Mouse (Mus musculus) heart, adult 18-20 months (tissue): ENCODE data around the gene Foxo3. TPM values are rescaled to one million over a fixed set of nuclear protein-coding genes. Genes with fewer than 3 reads are reported as not detected.
A peak's percentile ranks its signal among the peaks of the same experiment; 100 is the strongest.

Experiments used
- DNase-seq, 2 experiments: peaks; one replicate each; pipeline ENCODE4 v3.0.0; 2021 to 2022; ENCODE audit warnings: mixed read lengths in 1 of 2
- total RNA-seq, 2 experiments: library from RNA; stranded (reverse); gene quantifications; 2 replicates each; pipeline ENCODE4 v1.2.3; 2021

The Foxo3 gene
- total RNA-seq, 2 experiments from 2014 or later: 76.2 to 94.4 TPM

DNA sequence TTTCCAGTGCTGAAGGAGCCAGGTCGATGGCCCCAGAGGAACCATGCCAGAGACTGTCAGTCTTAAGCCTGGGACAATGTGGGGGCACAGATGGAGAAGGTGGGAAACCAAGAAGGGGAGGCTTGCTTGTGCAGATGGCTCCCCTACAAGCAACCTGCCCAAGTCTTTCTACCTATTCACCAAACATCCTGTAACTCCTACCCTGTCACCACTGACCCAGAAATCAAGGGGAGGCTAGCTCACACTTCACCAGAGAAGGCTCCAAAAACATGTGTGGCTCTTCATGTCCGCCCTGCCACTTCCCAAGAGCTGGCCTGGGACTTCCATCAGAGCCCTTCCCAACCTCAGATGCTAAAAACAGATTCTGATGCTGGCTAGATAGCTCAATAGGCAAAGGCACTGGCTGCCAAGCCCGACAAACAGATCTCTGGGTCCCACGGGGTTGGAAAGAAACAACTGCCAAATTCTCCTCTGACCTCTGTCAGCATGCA, 48.8 kb downstream of the Foxo3 start:
- peak; percentile 62 to 72 for DNase-seq

DNA sequence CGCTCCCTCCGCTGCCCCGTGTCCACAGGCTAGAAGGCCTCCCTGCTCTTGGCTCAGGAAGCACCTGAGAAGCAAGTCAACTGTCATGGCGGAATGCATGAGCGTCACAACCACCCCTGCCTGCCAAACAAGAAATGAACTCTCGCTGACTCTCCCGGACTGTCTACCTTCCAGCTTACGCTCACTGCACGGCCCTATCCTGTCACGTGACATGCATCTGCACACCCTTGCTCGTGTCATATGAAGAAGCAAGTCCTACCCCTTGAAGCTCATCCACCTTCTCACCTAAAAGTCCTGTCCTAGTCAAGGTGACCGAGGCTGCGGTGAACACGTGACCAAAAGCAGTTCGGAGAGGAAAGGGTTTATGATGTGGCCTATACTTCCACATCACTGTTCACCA, 50.4 kb downstream of the Foxo3 start:
- no peak for DNase-seq

DNA sequence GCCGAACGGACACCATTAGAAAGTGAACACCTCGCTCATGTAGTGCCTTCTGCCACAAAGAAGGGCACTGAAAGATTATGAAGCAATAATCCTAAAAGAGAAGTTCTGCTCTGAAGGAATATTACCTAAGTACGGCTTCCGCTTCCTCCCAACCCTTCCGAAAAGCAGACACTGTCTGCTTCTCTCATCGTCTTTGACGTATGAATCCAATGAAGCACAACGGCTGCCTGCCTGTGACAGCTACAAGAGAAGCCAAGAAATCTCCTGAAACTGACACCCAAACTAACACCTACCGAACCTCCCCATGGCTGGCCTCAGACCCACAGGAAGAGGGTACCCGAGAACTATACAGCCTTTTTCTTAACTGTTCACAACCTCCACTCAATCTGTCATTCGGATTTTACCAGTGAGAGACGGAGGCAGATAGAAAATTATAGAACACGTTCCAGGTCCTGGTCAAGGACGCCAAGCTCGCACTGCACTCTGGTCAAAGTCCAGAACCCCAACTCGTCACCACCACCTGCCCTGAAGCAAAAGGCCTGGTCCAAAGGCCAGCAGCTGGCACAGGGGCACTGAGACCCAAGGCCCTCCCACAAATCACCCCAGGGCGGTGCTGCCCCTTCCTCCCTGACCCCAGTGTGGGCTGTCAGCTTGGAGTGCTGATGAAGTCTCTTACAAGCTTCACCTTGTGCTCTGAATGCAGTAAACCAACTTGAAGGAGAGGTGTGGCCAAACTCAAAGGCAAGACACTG, 51.2 kb downstream of the Foxo3 start:
- DNase-seq: no peak

DNA sequence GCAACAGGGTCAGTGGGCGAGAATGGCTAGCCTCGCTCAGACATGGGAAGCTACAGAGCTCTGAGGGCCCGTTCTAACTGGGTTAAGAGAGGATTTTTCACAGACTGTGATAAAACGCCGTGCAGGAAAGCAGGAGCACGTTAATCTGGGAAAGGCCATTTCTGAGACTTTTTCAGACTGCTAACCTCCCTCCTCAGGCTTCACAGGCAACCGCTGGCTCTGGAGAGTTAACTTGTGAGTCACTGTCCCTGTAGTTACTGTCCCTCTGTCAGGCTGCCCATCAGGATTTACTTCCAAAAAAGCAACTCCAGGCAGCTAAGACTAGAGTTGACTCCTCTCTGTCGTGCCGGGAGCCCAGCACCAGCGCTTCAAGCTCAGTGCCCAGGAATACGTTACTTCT, 54.6 kb downstream of the Foxo3 start:
- DNase-seq: no peak

DNA sequence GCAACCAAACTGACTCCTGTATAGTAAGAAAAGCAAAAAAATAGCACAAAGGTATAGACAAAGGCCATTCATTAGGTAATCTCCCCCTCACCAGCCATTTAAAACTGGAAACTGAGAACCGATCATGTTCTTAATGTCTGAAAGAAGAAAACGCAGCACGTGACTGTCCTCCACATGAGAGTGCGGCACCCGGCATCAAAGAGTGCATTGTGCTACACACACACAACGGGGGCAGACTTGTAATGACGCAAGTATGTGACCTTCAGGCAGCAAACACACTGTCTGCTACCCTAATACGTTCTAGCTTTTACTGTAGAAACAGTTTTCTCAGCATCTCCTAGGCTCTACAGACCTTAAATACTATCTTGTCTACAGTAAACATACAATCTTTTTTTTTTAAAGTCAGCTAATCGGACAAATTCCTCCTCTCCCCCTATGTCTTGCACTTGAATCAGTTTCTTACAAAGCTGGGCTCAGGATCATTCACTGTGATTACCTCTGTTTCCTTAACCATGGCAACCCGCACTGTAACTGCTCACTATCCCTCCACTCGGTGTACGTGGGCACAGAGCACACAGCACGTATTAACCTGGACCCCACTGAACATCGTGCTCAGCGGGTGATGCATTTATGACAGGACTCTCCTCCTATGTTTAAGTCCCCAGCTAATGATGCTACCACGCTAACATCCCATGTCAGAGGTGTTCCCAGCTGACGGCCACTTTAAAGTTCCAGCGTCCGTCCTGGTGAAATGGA, 55.2 kb downstream of the Foxo3 start:
- DNase-seq: no peak

DNA sequence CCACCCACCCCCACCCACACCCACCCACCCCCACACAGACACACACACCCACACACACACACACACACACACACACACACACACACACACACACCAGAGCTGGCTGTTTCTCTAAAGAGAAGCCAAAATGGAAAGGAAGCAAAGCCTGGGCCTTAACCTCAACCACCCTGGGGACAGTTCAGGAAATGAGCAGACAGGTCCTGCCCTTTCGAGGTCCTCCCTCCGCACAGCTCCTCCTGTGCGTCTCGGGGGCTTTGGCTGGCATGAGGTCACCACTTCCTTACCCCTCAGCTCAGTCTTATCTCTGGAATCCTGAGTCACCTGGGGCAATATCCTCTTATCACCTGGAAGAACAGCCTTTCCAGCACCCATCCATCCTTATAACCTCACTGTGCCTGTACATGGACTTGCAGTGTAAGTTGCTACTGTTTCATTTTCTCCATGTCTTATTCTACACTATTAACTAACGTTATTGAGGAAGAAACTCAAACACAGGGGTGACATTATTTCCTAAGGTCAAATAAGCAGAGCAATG, 56.1 kb downstream of the Foxo3 start:
- DNase-seq: peak in 1 of 2 experiments; percentile 46

DNA sequence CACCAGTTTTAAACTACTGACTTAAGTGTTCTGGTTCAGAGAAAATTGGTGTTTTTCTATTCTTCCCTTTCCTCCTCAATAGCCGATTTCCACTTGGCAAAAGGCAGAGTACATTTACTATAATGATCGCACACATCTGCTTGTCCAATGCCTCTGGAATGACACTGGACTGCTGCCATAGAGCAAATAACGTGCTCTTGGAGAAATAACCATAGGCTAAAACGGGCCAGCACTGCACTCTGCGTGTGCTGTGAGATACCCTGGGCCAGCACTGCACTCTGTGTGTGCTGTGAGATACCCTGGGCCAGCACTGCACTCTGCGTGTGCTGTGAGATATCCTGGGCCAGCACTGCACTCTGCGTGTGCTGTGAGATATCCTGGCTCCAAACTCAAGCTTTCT, 65.1 kb downstream of the Foxo3 start:
- DNase-seq: peak; percentile 69 to 75

DNA sequence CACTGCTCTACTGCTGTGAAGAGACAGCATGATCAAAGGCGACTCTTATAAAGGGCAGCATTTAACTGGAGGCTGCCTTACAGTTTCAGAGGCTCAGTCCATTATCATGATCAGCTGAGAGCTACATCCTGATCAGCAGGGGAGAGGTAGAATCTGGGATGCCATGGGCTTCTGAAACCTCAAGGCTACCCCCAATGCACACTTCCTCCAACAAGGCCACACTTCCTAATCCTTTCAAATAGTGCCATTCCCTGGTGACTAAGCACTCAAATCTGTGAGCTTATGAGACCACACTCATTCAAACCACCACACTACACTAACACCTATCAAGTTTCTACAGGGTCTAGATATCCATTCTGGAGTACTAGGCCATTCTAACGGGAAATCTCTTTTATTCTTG, 65.9 kb downstream of the Foxo3 start:
- no peak for DNase-seq

DNA sequence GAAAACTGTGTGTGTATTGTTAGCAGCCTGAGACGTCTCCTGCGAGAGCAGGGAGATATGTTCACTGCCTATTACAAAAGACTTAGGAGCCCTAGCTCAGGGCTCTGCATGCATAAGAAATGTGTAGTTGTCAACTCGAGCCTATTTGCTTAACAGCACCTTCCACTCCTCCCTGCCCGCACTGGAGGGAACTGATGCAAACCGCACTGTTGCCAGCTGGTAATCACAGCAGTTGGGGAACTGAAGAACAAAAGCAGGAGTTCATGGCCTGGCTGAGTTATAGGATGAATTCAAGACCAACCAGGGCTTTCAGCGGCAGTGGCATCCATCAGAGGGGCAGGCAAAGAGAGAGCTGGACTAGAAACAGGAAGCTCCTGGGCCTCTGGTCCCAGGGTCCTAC, 66.7 kb downstream of the Foxo3 start:
- DNase-seq: no peak

DNA sequence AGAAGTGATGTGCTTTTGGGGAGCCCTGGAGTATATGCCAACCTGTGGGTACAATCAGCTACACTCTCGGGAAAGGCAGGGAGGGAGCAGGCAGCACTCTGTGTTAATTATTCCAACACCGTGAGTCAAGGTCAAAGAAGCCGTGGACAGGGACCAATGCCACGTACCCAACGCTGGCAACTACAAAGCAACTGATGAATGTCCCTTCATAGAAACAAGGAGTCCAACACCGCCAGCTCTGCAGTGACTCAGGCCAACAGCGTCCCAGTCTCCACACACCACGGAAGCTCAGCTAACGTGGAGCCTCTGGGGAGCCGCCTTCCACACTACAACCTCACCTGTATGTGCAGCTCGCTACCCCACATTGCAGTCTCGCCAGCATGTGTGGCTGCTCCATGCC, 68.9 kb downstream of the Foxo3 start:
- peak in 1 of 2 experiments; percentile 70 for DNase-seq

DNA sequence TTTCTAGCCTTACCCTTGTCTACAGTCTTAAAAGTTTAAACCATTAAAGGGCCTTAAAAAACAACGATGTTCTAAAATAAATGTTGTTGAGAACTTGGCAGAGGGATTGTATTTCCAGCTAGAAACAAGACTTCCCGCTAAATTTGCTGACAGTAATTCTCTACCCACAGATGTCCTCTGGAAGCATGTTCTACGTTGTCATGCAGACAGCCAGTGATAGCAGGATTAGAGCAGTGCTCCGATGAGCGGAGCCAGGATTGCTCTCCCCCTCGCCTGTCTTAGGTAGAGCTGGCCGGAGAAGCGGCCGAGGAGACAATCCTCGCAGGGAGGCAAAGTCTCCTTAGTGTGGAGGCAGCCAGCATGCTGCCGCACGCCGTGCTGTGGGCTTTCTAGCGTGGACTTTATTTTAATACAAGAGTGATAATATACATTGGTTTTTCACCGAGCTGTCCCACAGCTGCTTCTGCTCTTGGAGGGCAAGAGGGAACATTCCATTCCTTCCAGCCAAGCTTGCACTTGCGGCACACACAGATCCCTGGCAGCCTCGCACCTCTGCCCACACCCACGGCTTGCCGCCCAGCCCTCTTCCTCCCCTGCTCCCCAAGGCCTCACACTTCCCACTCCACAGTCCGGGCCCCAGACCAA, 71.7 kb downstream of the Foxo3 start:
- peak; percentile 77 to 86 for DNase-seq

DNA sequence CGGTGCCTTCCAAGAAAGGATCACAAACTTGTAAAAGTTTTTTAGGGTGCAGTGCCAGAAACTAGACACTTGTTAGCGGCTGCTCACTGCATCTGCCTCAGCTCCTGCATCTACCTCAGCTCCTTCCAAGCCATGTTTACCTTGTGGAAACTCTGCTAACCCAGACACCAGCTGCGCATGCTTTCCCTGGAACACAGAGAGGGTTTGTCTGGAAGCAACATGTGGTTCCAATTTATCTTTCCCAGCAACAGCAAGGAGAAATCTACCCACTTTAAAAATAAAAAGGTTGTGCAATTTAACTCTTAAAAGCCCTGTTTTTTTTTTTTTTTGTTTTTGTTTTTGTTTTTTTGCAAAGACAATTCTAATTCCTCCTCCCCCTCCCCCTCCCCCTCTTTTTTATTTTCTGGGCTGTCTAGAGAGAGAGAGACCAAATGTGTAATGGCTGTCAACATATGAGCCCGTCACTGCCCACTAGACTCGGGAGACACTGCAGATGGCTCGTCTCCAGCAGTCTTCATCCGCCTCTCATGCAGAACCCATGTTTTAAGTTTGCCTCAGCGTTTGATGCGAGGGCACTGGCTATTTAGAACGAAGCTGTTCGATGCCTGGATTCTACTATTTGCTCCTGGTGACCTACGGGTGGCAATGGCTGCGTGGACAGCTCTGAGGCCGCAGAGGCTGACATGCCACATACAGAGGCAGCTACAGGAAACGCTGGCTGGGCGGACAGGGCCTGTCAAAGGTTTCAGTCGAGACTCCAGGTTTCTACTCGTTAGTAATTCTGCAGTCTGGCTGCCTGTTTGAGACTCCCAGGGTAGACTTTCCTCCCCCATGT, 73.0 kb downstream of the Foxo3 start:
- DNase-seq: peak in 1 of 2 experiments; percentile 66

DNA sequence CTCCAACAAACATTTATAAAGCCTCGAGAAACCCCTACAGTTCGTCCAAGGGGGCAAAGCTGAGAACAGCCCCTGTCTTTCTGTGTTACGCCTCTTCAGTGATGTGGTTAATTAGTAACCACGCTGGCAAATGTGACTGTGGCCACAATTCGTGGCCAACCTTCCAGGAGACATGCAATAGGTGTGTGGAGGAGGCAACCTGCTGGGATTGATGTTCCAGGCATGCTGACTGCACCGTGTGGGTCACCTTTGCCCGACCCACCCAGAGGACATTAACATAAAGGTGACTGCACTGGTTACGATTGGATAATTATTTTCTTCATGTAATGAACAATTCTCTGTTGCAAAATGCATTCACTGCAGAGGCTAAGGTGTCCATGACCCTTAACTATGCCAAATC, 74.0 kb downstream of the Foxo3 start:
- DNase-seq: no peak

DNA sequence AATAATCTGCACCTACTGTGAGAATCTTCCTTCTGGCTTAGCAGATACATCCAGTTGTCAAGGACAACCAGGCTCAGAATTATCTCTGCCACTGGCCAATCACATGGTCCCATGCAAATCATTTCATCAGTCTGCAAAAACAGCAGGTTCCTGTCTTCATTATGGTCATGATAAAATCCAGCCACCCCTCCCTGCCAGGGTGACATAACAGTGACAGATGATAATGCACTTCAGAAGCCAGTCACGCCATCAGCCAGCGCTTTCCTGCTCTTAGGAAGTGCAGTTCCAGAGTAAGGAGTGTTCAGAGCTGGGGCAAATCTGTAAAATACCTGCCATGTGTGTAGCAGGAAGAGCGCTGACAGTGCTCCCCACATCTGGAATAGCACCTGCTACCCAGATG, 77.1 kb downstream of the Foxo3 start:
- DNase-seq: no peak

DNA sequence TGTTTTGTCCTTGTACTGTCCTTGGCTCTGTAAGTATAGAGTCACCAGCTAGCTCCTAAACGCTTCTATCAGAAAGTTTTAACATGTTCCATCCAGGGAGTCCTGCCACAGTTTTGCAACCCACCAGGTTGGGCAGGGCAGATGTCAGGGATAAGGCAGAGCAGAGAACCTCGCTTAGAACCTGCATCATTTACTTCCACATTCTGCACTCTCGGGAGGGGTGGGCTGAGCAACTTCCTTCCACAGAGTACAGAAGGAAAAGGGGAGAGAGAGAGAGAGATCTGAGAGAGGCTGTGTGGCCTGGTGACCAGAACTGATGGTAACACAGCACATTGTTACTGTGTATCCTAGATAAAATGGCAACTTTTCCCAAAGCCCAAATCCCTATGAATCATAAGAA, 77.9 kb downstream of the Foxo3 start:
- no peak for DNase-seq

DNA sequence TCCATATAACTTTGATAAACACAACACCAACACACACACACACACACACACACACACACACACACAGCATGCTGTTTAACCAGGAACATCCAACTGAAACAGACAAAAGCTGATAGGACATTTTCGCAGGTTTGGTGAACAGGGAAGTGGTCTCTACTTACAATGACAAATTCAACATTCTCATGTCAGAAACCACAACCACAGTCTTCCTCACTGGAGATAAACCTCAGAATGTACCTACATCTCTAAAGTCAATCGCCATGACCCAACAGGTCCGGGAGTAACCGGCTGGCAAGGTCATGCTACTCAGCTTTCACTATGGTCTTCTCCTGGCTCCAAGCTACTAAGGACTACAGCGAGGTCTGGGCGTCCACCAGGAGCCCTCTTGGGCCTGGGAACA, 81.8 kb downstream of the Foxo3 start:
- DNase-seq: no peak

DNA sequence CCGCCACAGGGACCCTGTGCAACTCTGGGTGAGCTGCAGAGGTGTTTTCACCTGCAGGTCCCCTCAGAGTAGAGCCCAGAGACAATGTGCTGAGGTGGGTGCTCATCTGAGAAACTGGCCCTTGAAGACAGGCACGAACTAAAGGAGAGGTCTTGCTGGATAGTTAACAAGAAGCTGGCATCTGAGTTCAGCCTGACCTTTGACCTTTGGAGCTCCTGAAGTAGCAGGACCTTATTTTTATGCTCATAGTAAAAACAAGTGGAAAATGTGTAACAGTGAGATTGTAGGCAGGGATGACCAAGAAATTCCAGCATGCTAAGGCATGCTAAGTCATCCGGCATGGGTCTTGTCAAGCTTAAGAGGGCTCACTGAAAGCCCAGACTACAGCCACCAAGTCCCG, 82.6 kb downstream of the Foxo3 start:
- no peak for DNase-seq

DNA sequence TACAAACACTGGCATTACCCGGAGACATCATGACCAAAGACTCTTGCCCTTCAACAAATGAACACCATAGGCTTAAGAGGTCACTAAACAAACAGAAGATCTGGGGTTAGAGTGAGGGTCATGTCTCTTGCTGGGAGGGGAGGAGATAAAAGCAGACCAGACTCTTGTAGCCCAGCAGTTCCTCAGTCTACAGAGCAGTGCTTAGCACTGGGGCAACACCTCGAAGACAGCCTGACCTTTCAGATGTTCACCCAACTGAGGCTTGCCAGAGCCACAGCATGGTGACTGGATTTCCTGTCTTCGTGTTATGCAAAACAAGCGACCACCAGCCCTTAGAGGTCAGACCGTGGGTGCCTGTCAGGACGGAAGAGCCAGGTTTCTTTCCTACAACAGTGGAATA, 83.6 kb downstream of the Foxo3 start:
- DNase-seq: no peak

DNA sequence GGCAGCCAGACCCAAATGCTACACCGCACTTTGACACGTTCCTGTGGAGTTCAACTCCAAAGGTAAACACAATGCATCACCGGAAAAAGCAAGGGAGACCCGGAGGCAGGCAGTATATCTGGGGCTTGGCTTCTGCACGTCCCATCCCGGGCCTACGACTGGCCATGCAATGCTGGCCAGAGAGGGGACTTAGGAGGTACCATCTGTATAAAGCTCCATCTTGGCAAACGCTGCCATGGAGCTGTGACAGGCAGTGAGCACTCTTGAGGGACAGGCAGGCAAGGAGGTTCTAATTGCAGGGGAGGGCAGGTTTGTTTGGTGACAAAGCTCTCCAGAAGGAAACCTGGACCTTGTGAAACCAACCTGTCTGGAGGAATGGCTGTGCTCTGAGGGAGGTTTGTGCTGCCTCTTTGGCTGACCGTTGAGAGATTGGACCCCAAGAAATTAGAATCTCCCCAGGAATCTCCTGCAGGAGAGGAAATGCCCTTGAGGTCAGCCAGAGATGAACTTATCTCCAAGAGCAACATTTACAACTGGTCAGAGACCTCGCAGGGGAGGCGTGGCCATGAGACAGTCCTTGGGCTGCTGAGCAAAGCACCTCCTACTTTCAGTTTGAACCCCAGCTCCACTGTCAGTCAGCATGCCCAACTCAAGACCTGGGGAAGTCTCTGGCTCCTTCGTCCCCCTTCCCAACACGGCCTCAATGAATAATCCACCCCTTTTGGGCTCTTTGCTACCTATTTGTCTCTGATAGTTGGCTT, 86.7 kb downstream of the Foxo3 start:
- DNase-seq: no peak

DNA sequence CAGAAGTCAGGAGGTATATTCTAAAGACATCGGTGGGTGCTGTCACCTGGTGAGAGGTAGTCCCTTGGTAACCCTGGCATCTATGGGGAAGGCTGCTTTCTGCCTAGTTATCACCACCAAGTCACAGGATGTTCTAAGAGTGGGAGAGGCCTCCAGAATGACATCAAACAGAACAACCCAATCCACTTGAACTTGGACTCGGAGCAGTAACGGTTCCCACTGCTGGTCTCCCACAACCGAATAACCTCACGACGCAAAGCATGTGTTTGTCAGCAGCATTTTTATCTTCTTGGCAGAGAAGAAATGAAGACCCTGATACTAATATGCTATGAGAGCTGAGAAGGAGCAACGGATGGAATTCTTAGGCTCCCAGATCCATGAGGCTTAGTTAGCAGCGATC, 87.5 kb downstream of the Foxo3 start:
- no peak for DNase-seq

DNA sequence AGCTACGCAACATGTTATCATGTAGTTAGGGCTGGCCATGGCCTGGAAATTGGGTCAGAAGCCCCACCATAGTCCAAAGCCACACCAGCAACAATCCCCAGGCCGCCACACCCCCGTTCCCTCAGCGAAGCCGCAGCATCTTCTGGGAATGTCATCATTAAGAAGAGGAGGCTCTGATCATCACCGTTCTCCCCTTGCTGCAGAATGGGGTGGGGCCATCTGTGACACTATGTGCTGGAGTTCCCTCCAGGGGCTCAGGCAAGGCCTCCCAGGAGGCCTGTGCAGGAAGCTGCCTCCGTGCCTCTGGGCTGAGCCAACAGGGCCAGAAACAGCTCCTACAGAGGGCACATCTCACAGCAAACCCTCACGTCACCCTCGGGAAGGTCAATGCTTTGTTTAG, 88.5 kb downstream of the Foxo3 start:
- no peak for DNase-seq
